Mouse (Mus musculus) retina, postnatal 1 day (tissue): ENCODE data around the gene B3gnt2.

Source experiments
- DNase-seq: peaks from one replicate; pipeline ENCODE4 v3.0.0-alpha.2; 2012

The B3gnt2 gene

GRCm38 (mm10) chr11:22710596-22710995, 150.2 kb downstream of the B3gnt2 start:
- DNase-seq: peak; percentile 70
